Mouse (Mus musculus) midbrain, embryonic 10.5 days (tissue): ENCODE results near the gene Cisd1. TPM values are rescaled to one million over a fixed set of nuclear protein-coding genes. Genes with fewer than 3 reads are reported as not detected.

Experiments
- polyA plus RNA-seq: library from polyadenylated mRNA; unstranded; fragments of >200 nt; fragmentation: Nextera tagmentation; extraction: Ambion mirVana; gene quantifications from 2 replicates; pipeline ENCODE4 v1.2.1, GENCODE M21; 2016

Gene Cisd1
- polyA plus RNA-seq, 1 experiment from 2014 or later = 154 TPM

Other genes starting within 250 kb of the Cisd1 start
- 4.1 and 5.9 TPM in 2 replicates for gene Bicc1, start 185.3 kb downstream of the Cisd1 start, polyA plus RNA-seq
- gene Tfam, start 106.7 kb downstream of the Cisd1 start, polyA plus RNA-seq = 74.9 and 85.2 TPM in 2 replicates
- gene Ube2d1, start 59.7 kb downstream of the Cisd1 start, polyA plus RNA-seq = 100 and 117 TPM in 2 replicates
- 19.1 and 20.2 TPM in 2 replicates for gene Ipmk, start 2.8 kb upstream of the Cisd1 start, polyA plus RNA-seq